Mouse (Mus musculus) thymus, adult 2 months (tissue): ENCODE data around the gene Lad1. TPM values are rescaled to one million over a fixed set of nuclear protein-coding genes. Genes with fewer than 3 reads are reported as not detected.

Source experiments
- DNase-seq: peaks from one replicate; pipeline ENCODE4 v3.0.0; 2021
- H3K27ac ChIP-seq: fragments of 200-500 bp; 2 replicates; pipeline ENCODE4 v1.5.1; 2012; ENCODE audit warnings: low read length, control low read depth; ENCODE audit not compliant: control insufficient read depth, insufficient read depth
- H3K27me3 ChIP-seq: fragments of 200-500 bp; 2 replicates; pipeline ENCODE4 v1.6.1; 2012; ENCODE audit warnings: mild to moderate bottlenecking, low read length, moderate library complexity, mixed read lengths; ENCODE audit not compliant: control insufficient read depth, insufficient read depth
- H3K36me3 ChIP-seq: fragments of 200-500 bp; 2 replicates; pipeline ENCODE4 v1.6.1; 2012; ENCODE audit warnings: mild to moderate bottlenecking, low read length, moderate library complexity; ENCODE audit not compliant: control insufficient read depth, insufficient read depth
- H3K4me1 ChIP-seq: fragments of 200-500 bp; replicated peaks from 2 replicates; pipeline ENCODE4 v1.6.1; 2012; ENCODE audit warnings: low read length; ENCODE audit not compliant: control insufficient read depth, insufficient read depth
- H3K4me3 ChIP-seq: fragments of 200-500 bp; 2 replicates; pipeline ENCODE4 v1.5.1; 2012; ENCODE audit warnings: mild to moderate bottlenecking, low read length, control low read depth, moderate library complexity; ENCODE audit not compliant: control insufficient read depth, insufficient read depth
- CTCF ChIP-seq: fragments of 200-500 bp; IDR thresholded peaks from 2 replicates; pipeline ENCODE4 v1.5.1; 2012; ENCODE audit warnings: mild to moderate bottlenecking, control low read depth, low read length, moderate library complexity, borderline replicate concordance; ENCODE audit not compliant: control insufficient read depth, poor library complexity, insufficient read depth; ENCODE audit errors: extremely low read depth
- POLR2A ChIP-seq: fragments of 200-500 bp; IDR thresholded peaks from 2 replicates; pipeline ENCODE4 v1.6.1; 2012; ENCODE audit warnings: mild to moderate bottlenecking, low read length, control low read depth, moderate library complexity; ENCODE audit not compliant: control insufficient read depth, poor library complexity, insufficient read depth; ENCODE audit errors: extremely low read depth
- WGBS: fragments of 180-500 bp; shearing (Covaris S2); methylation state at CpG from one replicate; pipeline ENCODE4 v1.1.7; 2018; 5-methylcytosine and 5-hydroxymethylcytosine counted together
- polyA plus RNA-seq: library from polyadenylated mRNA; depleted of rRNA; stranded (reverse); fragments of >200 nt; gene quantifications from 2 replicates; pipeline ENCODE4 v1.2.3, GENCODE M21; 2012; rRNA removed

Gene Lad1
- 36.0 and 38.7 TPM in 2 replicates for polyA plus RNA-seq

- Histone ChIP-seq H3K36me3 (no peaks in the 10 kb centered on the region), H3K4me3 (peak within 1 kb of the TSS; percentile 27), H3K27me3 (peaks cover 9% of the 10 kb centered on the region), H3K27ac (no peak within 1 kb of the TSS), H3K4me1 (peaks cover 36% of the 10 kb centered on the region)
- 1% methylated on average over 63 of the region's 63 CpGs for WGBS
- 0 out of 2 replicates have a peak, but pooled peaks have one; percentile 22 for TF ChIP-seq POLR2A
- TF ChIP-seq CTCF: no peak
- DNase-seq: no peak
Measured at GRCm38 (mm10) chr1:135818481-135819086, at the start of gene Lad1. Gene Lad1, plus strand, starts transcription at chr1:135818598.

GRCm38 (mm10) chr1:135770237-135770636 is 48.2 kb upstream of the Lad1 start:
- Histone ChIP-seq H3K36me3 (no peaks in the 10 kb centered on the region), H3K4me3 (no peak overlapping the region), H3K27ac (no peak overlapping the region), H3K4me1 (peaks cover 14% of the 10 kb centered on the region), H3K27me3 (no peaks in the 10 kb centered on the region)
- 69% methylated on average over 7 of the region's 7 CpGs for WGBS
- no peak for DNase-seq
- no peak for TF ChIP-seq CTCF
- TF ChIP-seq POLR2A: no peak

- TF ChIP-seq POLR2A: no peak
- TF ChIP-seq CTCF: no peak
- WGBS: 84% methylated on average over 12 of the region's 12 CpGs
- H3K27ac ChIP-seq: no peak overlapping the region
- H3K36me3 ChIP-seq: no peaks in the 10 kb centered on the region
- no peak overlapping the region for H3K4me3 ChIP-seq
- peaks cover 9% of the 10 kb centered on the region for H3K4me1 ChIP-seq
- no peak for DNase-seq
- H3K27me3 ChIP-seq: no peaks in the 10 kb centered on the region
Measured at GRCm38 (mm10) chr1:135770896-135771572, 47.4 kb upstream of the Lad1 start.

GRCm38 (mm10) chr1:135771573-135771970 is 46.8 kb upstream of the Lad1 start:
- Histone ChIP-seq H3K27ac (no peak overlapping the region), H3K4me3 (no peak overlapping the region)
- 93% methylated on average over 8 of the region's 8 CpGs for WGBS

GRCm38 (mm10) chr1:135776596-135776995 is 41.8 kb upstream of the Lad1 start:
- H3K36me3 ChIP-seq: no peaks in the 10 kb centered on the region
- H3K27ac ChIP-seq: no peak overlapping the region
- no peak overlapping the region for H3K4me3 ChIP-seq
- no peaks in the 10 kb centered on the region for H3K27me3 ChIP-seq
- no peak for TF ChIP-seq POLR2A
- TF ChIP-seq CTCF: no peak
- no peak for DNase-seq
- peaks cover 8% of the 10 kb centered on the region for H3K4me1 ChIP-seq

More at GRCm38 (mm10) chr1:135771573-135771970, 46.8 kb upstream of the Lad1 start:
- Histone ChIP-seq H3K27me3 (no peaks in the 10 kb centered on the region), H3K4me1 (peaks cover 7% of the 10 kb centered on the region), H3K36me3 (no peaks in the 10 kb centered on the region)
- DNase-seq: no peak
- TF ChIP-seq CTCF (no peak), POLR2A (no peak)

- Histone ChIP-seq H3K36me3 (no peaks in the 10 kb centered on the region), H3K27ac (no peak overlapping the region), H3K4me3 (no peak overlapping the region), H3K4me1 (peaks cover 8% of the 10 kb centered on the region), H3K27me3 (no peaks in the 10 kb centered on the region)
- TF ChIP-seq POLR2A (no peak), CTCF (no peak)
- 100% methylated on average over 1 of the region's 1 CpGs for WGBS
- no peak for DNase-seq
Measured at GRCm38 (mm10) chr1:135777046-135777445, 41.4 kb upstream of the Lad1 start.
